Mouse (Mus musculus) heart, adult 18-20 months (tissue): ENCODE results near the gene Pbx4. TPM values are rescaled to one million over a fixed set of nuclear protein-coding genes. Genes with fewer than 3 reads are reported as not detected.
A peak's percentile ranks its signal among the peaks of the same experiment; 100 is the strongest.

Source experiments
- DNase-seq, 2 experiments: peaks; one replicate each; pipeline ENCODE4 v3.0.0; 2021 to 2022; ENCODE audit warnings: mixed read lengths in 1 of 2
- long read RNA-seq, 2 experiments: library from polyadenylated mRNA; stranded (forward); transcript quantifications; one replicate each; pipeline ENCODE4 v2.0.0; 2021
- total RNA-seq, 2 experiments: library from RNA; stranded (reverse); gene quantifications; 2 replicates each; pipeline ENCODE4 v1.2.3; 2021

Gene Pbx4
- not detected for total RNA-seq
- long read RNA-seq, experiment 1, partial matches to known transcripts, result 0 of 1 reads
- long read RNA-seq, experiment 1, other reads (novel, unspliced or antisense), result 1 of 1 reads
- long read RNA-seq, experiment 2, result 0 reads

DNA sequence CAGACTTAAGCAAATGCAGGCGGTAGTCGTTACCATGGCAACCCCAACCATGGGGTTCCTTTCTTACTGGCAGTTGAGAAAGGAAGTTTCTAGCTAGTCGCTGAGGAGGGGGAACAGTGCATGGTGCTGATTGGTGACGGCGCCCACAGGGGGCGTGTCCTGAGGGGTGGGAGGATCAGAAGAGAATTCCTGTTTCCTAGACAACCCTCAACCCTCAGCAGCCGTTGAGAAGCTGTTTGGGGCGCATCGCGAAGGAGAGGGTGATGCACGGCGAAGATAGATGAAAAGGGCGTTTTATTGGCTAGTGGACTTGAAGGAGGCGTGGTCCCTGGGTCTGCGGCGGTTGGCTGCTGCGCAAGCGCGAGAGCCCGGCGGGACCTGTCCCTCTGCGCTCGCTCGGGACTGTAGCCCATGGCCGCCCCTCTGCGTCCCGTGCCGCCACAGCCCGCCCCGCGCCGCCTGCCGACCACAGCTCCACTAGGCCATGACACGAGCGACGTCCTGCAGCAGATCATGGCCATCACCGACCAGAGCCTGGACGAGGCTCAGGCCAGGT lies at the start of gene Pbx4:
Gene Pbx4 (plus strand): TSS at position 194 of the 556 bp plus-strand sequence.
- DNase-seq, result peak; percentile 82 to 89

- DNase-seq, result no peak
These were observed 43.2 kb upstream of the Pbx4 start for GRCm38 (mm10) chr8:69789105-69789504.

DNA sequence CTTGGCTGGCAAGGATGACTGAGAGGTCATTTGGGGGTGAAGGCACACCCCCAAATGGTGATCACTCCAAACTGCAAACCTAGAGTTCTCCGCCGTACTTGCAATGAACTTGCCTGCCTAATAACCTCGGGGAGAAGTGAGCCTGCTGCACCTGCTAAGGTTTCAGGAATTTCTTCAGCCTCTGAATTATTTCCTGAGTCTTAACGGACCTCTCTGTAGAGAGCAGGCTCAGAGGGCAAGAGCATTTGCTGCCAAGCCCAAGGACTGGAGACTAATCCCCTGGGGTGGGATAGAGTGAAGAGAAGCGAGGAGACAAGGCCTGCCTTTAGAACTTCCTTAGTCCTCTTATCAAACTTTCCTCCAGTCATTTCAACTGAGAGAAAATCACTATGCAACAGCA lies 42.6 kb upstream of the Pbx4 start:
- no peak for DNase-seq

GRCm38 (mm10) chr8:69790364-69790763 lies 41.9 kb upstream of the Pbx4 start:
- DNase-seq, result no peak

- DNase-seq, result peak; percentile 91 to 93
These were observed 41.4 kb upstream of the Pbx4 start, which contains the start of the genes Atp13a1 and Zfp866 for GRCm38 (mm10) chr8:69790773-69791367. Atp13a1 (plus strand) TSS chr8:69791163. Zfp866 (minus strand) TSS chr8:69791178.

- peak in 1 of 2 experiments; percentile 25 for DNase-seq
These were observed 40.7 kb upstream of the Pbx4 start for GRCm38 (mm10) chr8:69791415-69792068.

GRCm38 (mm10) chr8:69793666-69794065 lies 38.6 kb upstream of the Pbx4 start:
- DNase-seq, result no peak

- DNase-seq, result no peak
These were observed 38.2 kb upstream of the Pbx4 start for GRCm38 (mm10) chr8:69794096-69794495.

DNA sequence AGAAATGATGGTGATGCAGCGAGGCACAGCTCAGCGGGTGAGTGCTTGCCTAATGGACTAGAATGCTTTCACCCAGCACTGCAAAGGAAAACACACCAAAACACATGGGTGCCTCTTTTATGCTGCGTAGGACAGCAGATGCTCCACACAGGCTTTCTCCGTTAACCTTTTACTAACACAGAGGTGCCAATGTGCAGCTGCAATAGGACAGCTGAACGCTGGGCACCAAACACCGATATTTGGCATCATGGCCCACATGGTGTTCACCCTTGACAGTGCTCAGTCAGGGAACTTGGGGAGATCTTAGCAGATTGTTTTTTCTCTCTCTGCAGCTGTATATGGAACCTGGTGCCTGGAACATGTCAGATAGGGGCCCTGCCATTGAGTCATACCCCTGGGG lies 37.4 kb upstream of the Pbx4 start:
- DNase-seq, result no peak

DNA sequence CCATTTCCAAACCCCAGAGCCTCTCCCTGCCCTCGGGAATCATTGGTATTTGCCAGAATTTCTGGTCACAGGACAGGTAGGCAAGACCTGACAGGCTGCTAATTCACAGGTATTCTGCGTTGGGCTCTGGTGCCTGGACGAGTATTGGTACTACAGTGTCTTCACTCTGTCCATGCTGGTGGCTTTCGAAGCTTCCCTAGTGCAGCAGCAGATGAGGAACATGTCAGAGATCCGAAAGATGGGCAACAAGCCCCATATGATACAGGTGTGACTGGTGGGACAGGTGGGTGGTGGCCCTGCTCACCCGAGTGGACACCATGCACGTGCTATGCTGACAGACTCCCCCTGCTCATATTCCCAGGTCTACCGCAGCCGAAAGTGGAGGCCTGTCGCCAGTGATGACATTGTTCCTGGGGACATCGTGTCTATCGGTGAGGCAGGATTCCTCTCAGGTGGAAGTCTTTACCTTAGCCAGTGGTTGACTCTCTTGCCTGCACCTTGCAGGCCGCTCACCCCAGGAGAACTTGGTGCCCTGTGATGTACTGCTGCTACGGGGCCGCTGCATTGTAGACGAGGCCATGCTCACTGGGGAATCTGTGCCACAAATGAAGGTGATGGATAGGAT lies 35.5 kb upstream of the Pbx4 start:
- DNase-seq, result no peak

DNA sequence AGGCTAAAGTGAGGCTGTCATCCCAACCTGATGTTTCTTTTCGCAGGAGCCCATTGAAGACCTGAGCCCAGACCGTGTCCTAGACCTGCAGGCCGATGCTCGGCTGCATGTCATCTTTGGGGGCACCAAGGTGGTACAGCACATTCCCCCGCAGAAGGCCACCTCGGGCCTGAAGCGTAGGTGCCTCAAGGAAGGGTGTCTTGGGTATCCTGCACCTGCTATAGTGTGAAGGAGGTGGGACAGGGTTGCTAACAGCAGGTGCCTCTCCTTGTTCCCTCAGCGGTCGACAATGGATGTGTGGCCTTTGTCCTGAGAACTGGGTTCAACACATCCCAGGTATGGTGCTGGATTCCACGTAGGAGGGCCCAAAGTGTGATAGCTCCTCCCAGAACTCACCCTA lies 34.6 kb upstream of the Pbx4 start:
- no peak for DNase-seq

GRCm38 (mm10) chr8:69799261-69799660 lies 33.0 kb upstream of the Pbx4 start:
- DNase-seq, result no peak

DNA sequence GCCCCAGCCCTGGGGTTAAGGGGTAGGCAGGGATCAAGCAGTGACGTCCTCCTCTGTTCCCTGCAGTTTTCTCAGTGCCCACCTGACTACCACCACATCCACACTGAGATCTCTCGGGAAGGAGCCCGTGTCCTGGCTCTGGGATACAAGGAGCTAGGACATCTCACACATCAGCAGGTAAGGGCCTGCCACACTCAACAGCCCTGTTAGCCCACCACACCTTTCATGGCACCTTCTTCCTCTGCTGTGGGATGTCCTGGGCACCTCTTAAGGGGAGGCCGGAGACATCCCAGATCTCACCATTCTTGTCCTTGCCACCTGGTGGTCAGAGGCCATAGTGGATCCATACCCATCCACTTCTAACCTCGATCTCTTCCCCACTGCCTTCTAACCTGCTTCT lies 32.3 kb upstream of the Pbx4 start:
- no peak for DNase-seq

DNA sequence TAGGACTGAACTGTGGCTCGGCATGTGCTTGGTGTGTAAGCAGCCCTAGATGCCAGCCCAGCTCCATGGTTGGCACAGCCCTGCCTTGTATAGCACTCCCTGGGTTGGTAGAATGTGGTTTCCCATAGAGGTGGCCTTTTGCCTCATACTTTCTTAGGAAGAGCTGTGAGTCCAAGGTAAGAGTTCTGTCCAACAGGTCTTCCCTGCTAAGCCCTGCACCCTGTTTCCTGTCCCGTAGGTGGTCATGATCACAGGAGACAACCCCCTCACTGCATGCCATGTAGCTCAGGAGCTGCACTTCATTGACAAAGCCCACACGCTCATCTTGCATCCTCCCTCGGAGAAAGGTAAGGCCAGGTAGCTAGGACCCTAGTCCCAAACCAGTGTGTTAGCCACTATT lies 30.5 kb upstream of the Pbx4 start:
- no peak for DNase-seq

GRCm38 (mm10) chr8:69802216-69802615 lies 30.1 kb upstream of the Pbx4 start:
- DNase-seq, result no peak

DNA sequence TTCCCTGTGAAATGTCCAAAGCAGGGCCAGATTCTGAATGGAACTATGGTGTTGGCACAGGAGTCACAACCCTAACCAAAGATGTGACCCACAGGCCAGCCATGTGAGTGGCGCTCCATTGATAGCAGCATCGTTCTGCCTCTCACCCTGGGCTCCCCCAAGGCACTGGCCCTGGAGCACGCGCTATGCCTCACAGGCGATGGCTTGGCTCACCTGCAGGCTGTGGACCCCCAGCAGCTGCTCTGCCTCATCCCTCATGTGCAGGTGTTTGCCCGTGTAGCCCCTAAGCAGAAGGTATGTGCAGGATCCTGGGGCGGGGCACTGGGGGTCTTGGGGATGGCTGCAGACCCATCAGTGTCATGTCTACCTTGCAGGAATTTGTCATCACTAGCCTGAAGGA lies 28.9 kb upstream of the Pbx4 start:
- DNase-seq, result no peak

- DNase-seq, result no peak
These were observed 27.8 kb upstream of the Pbx4 start for GRCm38 (mm10) chr8:69804537-69804936.

DNA sequence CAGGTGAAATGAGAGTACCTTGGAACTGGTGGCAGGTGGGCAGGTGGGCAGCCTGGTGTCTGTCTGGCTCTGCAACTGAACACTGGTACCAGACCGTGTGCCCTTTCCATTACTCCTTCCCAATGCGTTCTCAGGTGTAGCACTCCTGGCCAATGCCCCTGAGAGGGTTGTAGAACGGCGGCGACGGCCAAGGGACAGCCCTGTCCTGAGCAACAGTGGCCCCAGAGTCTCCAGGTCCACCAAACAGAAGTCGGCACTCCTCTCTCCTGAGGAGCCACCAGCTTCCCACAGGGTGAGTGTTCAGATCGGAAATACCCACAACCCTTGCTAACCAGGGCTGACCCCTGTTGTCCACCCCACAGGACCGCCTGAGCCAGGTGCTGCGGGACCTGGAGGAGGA lies 27.2 kb upstream of the Pbx4 start:
- no peak for DNase-seq

DNA sequence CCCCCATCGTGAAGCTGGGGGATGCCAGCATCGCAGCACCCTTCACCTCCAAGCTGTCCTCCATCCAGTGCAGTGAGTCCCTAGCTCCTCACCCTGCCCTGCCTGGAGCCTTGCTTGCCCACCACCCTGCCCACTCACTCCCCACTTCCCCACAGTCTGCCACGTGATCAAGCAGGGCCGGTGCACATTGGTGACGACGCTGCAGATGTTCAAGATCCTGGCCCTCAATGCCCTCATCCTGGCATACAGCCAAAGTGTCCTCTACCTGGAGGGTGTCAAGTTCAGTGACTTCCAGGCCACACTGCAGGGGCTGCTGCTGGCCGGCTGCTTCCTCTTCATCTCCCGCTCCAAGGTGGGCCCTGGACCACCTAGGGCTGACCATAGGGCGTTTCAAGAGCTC lies 26.8 kb upstream of the Pbx4 start:
- DNase-seq, result no peak

DNA sequence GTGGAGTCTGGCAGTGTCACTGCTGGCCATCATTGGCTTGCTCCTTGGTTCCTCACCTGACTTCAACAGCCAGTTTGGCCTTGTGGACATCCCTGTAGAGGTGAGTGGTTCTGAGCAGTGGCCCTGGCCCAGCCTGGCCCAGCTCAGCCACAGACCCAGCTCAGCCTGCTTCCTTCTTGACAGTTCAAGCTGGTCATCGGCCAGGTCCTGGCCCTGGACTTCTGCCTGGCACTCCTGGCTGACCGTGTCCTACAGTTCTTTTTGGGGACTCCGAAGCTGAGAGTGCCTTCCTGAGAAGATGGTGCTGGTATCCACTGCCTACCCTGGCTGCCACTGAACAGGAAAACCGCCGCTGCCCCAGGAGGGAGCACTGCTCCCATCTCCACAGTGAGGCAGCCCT lies 25.1 kb upstream of the Pbx4 start:
- no peak for DNase-seq

DNA sequence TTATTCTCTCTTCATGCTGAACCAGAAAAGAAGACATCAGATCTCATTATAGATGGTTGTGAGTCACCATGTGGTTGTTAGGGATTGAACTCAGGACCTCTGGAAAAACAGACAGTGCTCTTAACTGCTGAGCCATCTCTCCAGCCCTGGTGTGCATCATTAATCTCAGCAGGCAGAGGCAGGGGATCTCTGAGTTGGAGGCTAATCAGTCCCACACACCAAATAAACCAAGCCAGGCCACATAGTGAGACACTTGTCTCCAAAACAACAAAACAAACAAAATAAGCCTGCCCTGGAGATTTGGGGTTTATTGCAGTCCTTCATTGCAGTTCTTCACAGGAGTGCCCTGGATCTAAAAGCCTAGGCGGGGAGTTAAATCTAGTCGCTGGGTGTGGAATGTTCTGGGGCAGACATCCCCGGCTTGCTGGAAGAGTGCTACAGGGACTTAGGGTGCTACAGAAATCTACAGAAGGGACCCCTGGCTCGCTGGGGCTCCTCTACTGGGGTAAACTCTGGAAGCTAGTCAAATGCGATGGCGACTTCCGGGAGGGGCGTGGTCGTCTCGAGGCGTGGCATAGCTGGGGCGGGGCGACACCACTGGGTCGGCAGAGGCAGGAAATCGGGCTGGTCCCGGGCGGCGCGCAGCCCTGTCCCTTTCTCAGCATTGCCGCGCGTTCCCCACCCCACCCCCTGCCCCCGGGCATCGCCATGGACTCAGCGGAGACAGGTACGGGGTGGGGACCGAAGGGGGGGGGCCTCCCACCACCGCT lies 24.0 kb upstream of the Pbx4 start, which contains the start of gene Gmip:
Gene Gmip (plus strand): TSS at position 586 of the 770 bp plus-strand sequence.
- DNase-seq, result peak; percentile 88 to 89

DNA sequence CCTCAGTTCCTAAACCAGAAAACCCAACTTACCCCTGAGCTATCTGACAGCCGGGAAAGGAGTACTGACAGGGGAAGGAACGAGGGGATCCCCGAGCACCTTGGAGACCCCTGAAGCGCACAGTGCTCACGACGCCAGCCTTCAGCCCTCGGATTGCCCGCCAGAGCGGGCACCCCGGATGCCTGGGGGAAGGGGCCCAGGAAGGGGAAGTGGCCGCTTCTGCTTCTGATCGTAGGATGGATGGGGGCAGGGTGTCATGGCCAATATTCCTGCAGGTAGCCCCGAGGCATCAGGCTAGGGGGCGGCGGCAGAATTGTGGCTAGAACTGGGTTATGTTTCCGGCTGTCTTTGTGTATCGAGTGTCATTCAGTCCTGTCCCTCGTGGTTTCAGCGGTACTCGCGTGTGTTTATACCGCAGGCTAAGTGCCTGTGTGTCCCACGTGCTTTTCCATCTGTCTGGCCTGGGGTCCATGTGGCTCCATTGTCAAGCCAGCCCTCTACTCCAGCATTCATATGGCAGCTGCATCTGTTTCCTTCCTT lies 23.4 kb upstream of the Pbx4 start:
- peak; percentile 33 to 43 for DNase-seq
